Mouse (Mus musculus): ENCODE results near the gene Cbx2.

Cbx2 gene

DNA sequence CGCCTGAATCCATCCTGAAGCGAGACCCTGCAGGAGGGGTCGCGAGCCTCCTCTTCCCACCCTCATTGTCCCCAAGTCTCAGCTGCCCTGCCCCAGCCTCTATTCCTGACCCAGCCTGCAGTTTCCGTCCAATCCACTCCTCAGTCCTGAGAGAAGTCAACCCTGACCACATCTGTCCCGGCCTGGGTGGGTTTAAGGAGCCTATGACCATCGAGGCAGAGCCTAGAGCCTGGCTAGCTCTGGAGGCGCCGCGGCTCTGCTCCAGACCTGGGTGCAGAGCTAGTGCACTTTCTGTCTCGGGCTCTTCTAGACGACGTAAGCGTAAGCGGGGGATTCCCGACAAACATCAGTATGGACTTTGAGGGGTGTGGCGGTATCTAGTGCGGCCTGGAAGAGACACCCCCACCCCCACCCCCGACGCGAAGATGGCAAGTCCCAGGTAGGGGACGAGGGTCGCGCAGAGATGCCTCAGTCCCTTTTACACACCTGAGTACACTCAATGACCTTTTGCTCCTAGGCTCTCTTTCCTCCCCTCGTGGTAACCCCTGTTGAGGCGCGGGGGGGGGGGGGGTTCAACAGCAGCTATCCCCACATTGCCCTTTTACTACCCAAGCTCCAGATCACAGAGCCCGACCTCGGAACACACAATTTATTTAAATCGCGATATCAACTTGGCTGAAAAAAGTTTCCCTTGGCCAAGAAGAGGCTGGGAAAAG is 19.1 kb downstream of the Cbx2 start:
- in situ Hi-C loops (cut with MboI, MseI) = no loop called here

DNA sequence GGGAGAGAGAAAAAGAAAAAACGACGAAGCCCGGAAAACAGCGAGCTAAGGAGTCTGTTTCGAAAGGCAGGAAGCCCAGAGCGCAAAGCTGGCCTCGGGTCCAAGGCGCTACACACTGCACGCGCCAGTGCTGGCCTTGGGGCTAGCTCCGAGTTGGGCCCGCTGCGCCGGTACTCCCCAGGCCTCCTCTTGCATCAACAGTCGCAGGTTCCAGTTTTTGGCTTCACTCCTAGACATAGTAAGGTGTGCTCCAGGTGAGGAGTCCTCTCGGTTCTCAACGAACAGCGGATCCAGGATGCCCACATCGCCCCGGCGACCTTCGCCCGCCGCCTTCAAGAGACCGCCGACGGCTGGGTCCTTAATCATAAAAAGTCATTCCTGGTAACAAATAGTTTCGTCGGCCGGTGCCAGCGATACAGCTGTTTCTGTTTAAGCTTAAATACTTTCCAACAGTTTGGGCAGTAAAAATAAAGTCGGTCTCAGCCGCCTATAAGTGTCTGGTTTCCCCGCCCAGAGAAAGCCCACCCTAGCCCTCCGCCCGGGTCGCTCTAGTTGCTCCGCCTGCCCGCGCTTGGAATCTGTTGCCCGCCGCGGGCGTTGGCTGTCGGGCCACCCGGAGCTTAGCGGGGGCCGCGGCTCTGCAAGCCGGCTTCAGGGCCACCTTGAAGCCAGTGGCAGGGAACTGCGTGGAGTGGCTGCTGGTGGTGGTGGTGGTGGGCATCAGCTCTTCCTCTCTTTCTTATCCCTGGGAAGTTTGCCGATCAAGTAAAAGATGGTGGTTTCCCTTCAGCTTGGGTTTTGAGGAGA is 19.9 kb downstream of the Cbx2 start:
- in situ Hi-C loops (cut with MboI, MseI) = no loop called here

DNA sequence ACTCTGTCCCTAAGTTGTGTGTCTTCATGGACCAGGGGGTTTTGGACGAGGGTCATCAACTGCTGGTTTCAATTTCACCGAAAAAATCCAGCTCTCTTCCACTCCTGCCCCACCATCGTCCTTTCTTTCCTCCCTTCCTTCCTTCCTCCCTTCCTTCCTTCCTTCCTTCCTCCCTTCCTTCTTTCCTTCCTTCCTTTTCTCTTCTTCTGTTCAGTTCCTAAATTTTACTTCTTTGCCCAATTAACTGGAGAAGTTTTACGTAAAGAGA is 20.4 kb downstream of the Cbx2 start:
- in situ Hi-C loops (cut with MboI, MseI) = no loop called here

DNA sequence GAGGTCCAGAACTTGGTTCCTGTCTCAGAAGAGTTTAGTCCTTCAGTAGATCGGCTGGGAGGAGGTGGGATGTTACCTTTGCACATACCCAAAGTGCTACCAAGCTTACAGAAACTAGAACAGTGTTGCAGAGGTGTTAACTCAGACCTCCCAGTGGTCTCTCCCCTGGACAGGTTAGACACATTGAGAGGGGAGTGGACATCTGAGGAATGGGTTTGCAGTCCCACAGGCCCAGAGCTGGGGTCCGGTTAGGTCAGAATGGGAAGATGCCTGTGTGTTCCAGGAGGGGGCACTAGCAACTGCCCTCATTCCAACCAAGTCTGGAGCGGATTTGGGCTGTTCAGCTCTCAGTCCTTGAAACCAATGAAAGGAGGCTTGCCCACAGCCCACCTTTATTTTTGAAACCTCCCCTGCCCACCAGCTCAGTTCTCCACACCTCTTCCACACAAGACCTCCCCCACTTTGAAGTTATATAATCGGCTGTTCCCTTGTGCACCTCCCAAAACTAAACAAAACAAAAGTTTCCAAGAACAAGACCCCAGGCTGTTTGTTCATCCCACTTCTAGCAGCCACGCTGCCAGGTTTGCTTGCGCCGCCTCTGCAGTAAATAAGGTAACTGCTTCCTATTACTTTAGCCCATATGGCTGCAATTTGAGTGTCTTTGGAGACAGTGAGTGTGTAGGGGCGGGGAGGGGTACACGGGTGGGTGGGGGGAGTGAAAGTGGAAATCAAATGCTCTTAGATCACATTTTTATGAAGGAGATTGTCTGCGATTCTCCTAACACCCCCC is 21.2 kb downstream of the Cbx2 start:
- in situ Hi-C loops (cut with MboI, MseI) = no loop called here

DNA sequence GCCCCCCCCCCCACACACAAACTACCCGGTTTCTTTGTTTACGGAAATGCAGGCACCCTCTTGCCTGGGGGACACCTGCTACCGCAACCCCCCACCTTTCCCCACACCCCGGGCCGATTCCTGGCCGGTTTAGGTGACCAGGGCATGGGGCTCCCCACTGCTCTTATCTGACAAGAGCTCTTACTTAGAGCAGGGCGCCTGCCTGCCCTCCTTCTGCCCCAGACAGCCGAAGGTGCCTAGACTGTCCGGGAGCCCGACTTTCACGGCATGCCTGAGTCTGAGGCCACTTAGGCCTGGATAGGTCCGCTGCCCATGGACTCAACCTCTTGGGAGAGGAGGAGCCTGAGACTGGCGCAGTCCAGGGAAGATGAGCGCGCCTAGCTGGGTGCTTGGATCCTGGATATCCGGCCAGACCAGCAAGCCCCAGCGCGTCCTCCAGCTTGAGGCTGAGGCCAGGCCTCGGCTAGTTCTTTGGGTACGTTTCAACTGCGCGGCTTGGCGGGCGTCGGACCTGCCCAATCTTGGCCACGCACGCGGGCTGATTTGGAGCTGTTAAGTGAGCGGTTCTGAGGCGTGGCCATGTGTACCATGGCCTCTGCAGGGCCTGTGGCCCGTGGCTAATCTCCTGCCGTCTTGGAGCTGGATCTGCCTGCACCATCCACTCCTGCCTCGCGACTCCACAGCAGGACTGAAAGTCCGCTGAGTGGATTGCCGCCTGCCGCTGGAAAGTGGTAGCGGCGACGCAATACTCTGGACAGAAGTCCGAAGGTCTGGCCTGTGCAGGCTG is 22.0 kb downstream of the Cbx2 start:
- in situ Hi-C loops (cut with MboI, MseI) = no loop called here

DNA sequence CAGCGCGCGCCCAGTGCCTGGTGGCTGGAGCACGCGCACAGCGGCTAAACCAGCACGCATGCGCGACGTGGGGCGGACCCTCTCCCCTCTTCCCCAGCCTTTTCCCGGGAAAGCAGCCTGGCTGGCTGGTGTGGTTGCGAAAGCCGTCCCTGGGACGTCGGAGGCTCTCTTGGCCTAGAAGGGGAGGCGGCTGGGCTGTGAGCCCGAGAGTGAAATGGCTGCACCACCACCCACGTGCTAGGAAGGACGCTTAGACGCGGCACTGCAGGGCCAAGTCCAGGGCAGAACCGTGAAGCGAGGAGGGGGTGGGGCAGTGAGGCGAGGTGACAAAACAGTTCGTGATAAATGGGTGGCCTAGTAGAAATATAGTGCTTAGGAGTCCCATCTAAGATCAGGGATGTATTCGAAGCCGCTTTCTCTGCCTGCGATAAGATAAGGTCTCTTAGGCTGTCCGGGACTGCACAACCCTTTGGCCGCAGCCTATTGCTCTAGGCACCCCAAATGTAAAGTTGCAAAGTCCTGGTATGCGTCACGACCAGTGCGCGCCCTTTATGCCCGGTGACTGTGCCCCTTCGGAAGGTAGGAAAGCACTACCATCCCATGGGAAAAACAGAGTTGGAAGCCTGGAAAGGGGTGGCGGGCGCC is 24.0 kb downstream of the Cbx2 start:
- in situ Hi-C loops (cut with MboI, MseI) = no loop called here

DNA sequence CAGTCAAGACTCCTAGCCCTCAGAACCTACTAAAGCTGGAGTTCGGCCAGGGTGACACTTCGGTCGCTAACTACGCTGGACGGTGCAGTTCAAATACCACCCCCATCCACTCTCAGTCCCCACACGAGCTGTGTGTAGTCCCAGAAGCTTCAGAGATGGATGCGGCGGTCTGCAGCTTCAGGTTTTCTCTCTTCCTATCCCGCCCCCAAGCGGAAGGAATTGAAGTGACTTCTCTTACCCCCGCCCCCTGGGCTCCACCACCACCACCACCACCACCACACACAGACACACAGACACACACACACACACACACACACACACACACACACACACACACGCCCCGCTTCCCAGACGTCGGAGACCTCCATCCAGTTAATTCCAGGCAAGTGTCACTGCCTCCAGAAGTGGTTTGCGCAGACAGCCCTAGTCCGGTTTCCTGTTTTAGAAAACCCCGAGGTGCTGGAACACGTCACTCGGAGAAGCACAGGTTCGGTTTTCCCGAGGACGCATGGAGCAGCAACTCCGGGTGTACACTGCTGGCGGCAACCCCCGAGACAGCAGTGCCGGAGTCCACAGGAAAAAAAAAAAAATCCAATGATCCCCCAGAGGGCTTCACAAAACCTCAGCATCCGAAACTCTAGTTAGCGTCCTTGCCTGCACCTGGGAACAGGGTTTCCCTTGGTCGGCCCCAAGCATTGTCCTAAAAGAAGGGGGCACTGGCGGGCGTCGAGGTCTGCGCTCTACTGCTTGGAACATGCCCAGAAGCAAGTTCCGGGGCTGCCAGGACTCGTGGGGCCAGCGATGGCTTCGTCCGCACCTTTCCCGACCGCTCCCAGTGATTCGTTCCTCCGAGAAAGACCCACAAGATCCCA is 24.7 kb downstream of the Cbx2 start:
- in situ Hi-C loops (cut with MboI, MseI) = no loop called here

DNA sequence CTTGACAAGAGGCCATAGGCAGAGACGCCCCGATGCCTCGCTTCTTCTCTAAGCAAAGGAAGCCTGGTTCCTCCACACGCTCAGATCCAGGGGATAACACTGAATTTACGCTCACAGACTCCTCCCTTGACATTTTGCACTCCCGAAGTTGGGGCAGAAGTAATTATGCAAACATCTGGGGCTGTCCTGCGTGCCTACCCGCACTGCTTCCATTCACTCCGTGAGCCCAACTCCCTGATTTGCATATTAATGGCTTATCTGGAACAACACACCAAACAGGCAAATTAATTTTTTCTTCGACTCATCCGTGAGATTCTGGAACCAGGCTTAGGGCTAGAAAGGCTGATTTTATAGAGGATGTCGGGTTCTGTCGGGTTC is 25.4 kb downstream of the Cbx2 start:
- in situ Hi-C loops (cut with MboI, MseI) = no loop called here

DNA sequence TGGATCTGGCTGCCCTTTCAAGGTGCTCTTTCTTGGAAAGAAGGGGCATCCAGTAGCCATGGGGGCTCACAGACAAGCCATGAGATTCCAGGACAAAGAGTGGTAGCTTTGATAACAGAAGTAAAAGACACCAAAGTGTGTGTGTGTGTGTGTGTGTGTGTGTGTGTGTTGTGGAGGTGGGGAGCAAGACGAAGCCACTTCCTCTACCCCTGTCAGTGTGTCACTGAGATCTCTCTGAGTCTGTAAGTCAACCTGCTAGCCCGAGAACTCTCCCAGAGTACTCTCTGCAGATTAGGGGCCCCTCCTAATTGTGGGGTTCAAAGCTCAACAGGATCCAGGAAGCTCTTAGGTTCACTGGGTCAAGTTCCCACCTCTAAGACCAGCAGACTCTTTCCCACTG is 27.6 kb downstream of the Cbx2 start:
- in situ Hi-C loops (cut with MboI, MseI) = loop anchor here in 1 of 2 experiments (5.0 kb wide), 1 partner anchor 37 kb away; the partner anchor contains the start of gene Cbx4

DNA sequence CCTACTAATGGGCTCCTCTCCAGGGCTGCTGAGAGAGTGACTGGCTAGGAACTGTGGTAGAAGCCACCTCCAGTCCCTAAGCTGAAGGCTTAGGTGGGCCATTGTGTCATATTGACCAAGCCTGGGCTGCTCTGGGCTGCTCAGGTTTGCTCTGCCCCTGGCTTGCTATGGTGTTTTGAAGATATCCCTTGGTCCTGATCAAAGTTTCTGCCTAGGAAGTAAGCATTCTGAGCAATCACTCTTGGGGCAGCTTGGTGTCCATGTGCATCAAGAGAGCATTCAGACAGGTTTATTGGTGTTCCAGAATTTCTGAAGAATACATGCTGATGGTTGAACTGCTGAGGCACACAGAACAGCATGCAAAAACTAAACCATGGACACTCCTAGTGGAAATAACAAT is 28.7 kb downstream of the Cbx2 start:
- in situ Hi-C loops (cut with MboI, MseI) = loop anchor here in 1 of 2 experiments (5.0 kb wide), 1 partner anchor 36 kb away; the partner anchor contains the start of gene Cbx4

DNA sequence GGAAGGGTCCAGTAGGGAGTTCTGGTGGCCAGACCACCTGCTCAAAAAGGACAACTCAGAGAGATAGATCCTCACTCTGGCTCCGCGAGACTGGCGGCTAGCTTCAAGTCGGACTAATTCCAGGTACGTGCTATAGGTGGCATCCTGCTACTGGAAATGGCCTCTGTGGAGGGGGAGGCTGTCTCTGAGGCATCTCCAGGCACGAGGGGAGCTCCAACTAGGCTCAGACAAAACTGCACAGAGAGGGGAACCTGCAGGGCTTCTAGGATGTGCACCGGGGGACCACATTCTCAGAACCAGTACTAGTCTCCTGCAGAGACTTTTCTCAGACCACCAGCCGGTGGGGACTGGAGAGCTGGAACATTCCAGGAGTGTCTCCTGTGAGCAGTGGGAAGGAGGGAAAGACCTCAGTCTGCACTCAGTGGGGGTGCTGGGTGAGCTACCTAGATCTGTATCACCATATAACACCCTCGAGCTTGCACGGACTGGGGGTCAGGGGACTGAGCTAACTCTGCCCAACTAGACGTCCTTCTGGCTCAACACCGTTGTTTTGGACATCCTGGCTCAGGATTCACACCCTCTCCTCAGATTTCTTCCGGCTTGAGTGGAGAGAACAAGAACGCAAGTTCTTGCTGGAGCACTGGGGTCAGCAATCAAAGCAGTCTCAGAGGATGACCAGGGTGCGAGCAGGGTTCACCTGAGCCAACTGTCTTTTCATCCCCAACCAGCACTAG is 29.3 kb downstream of the Cbx2 start:
- in situ Hi-C loops (cut with MboI, MseI) = loop anchor here in 1 of 2 experiments (5.0 kb wide), 1 partner anchor 35 kb away; the partner anchor contains the start of gene Cbx4

DNA sequence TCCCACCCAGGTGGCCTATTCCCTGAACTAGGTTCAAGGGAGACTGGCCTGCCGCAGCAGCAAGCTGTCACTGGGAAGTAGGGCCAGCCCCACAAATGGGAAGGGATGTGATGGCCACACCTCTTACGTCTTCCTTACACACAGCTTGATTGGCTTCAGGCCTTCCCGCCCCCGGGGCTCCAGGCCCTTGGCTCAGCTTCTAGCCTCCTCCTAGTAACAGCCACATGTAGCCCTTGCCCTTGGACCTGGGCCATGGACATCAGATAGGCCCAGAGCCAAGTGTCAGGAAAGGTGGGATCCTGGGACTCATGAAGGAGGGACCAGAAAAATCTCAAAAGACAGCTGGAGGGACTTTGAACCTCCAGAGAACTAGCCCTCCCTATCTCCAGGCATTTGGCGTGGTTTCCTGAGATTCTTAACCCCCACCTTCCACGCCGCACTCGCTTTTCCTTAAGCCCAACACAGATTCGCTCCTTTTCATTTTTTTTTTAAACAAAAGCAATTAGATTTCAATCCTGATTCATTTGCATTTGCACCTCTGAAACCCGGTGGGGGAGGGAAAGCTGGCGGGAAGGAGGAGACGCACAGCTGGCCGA is 30.0 kb downstream of the Cbx2 start:
- in situ Hi-C loops (cut with MboI, MseI) = loop anchor here in 1 of 2 experiments (5.0 kb wide), 1 partner anchor 35 kb away; the partner anchor contains the start of gene Cbx4

DNA sequence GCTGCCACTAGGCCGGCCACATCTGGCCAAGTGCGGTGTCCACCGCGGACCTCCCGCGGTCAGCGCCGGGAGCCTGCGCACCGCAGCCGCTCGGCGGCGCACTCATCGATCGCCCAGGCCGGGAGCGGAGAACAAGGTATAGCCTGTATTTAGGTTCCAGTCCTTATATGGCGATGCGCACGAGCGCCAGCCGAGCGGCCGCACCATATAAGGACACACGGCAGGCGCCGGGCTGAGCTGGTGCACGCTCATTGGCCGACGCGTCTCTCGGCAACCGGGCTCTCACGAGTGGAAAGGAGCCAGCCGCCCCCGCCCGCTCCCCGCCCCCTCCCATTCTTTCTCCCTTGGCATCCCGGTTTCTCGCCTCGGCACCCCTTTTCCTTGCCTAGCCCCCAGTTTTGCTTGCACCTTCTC is 30.5 kb downstream of the Cbx2 start:
- in situ Hi-C loops (cut with MboI, MseI) = loop anchor here in 1 of 2 experiments (5.0 kb wide), 1 partner anchor 34 kb away; the partner anchor contains the start of gene Cbx4

DNA sequence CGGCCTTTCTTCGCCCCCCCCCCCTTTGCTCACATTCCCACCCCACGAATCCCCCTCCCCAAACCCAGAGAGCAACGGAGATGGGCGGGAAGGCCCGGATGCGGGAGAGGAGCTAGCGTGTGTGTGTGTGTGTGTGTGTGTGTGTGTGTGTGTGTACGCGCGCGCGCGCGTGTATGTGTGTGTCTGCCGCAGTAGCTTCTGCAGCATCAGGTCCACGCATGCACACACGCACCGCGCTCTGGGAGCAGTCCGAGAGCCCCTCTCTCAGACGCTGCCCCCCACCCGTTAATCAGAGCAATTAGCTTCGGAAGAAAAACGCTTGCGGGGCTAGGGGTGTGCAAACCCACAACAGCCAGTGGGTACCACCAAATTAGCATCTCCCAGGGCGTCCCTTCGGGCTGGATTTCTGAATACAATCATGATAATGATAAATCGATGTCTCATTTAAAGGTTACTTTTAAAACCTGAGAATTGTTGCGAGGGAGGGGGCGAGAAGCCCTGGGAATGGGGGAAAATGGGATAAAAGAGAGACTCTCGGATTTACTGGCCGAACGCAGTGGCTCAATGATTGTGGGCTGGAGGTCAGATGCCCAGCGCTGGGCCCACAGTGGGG is 31.1 kb downstream of the Cbx2 start:
- in situ Hi-C loops (cut with MboI, MseI) = loop anchor here in 1 of 2 experiments (5.0 kb wide), 1 partner anchor 33 kb away; the partner anchor contains the start of gene Cbx4

DNA sequence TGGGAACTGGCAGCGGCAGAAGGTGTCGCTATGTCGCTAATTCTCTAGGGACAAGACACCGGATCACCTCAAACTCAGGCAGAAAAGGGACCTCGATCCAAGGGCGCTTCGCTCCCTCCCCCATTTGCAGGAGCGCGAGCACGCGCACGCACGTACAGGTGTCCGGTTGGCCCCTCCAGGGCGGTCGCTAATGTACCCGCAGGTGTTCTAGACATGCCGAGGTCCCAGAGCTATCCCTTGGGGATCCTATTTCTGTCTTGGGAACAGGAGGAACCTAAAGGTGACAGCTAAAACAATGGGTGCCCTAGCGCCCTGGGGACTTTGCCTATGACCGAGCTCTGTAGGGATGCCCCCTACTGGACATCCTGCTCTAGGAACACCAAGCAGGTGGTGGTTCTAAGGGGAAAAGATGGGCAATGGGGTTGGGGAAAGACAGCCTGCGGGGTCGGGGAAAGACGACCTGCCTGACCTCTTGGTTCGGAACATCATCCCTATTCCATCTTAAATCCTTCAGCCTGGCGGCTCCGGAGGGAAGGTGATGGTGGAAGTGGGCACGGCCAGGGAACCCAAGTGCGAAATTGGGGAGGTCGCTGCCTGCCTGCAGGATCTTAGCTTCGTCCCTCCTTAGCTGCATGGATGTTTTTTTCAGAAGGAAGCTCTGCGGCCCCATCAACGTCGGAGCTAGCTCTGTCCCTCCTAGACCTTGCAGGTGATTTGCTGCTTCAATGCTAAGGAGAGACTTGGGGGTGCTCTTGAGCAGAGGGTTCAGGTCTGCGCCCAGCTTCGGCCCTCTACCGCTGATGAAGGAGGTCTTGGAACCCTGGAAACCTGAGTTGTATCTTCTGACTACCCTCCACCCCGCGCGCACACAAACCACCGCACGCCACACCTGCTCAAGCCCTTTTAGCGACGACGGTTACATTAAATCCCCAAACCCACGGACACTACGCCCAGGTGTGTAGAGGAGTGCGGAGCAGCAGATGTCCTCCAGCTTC is 31.9 kb downstream of the Cbx2 start:
- in situ Hi-C loops (cut with MboI, MseI) = loop anchor here in 1 of 2 experiments (5.0 kb wide), 1 partner anchor 33 kb away; the partner anchor contains the start of gene Cbx4

DNA sequence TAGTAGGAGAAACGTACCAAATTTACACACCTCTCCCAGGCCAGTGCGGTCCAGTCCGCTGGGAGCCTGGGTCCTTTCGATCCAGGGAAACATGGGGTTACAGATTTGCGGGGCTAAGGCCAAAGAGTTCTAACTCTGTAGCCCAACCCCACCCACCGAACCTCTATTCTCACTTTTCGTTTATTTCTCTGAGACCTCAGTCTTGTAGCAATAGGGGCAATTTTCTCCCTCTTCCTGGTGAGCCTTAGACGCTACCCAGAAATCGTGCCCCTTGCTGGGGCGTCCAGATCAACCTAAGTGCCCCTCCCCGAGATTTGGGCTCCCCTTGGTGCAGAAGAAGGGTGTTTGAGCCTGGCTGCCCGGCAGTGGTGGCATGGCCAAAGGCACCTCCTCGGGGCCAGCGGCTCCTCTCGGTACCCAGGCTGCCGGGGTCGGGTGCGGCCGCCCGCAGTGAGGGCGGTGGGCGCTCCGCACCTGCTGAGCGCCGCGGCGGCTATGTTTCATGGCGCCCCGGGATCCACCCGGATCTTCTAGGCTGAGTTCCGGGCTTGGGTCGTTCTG is 32.9 kb downstream of the Cbx2 start:
- in situ Hi-C loops (cut with MboI, MseI) = no loop called here

All from T-helper 17 cell (primary cell).